Mouse (Mus musculus): ENCODE data around the gene Zfyve1. TPM values are rescaled to one million over a fixed set of nuclear protein-coding genes. Genes with fewer than 3 reads are reported as not detected.

Zfyve1 gene
- total RNA-seq, 1 experiment from 2014 or later, result 22.4 TPM

DNA sequence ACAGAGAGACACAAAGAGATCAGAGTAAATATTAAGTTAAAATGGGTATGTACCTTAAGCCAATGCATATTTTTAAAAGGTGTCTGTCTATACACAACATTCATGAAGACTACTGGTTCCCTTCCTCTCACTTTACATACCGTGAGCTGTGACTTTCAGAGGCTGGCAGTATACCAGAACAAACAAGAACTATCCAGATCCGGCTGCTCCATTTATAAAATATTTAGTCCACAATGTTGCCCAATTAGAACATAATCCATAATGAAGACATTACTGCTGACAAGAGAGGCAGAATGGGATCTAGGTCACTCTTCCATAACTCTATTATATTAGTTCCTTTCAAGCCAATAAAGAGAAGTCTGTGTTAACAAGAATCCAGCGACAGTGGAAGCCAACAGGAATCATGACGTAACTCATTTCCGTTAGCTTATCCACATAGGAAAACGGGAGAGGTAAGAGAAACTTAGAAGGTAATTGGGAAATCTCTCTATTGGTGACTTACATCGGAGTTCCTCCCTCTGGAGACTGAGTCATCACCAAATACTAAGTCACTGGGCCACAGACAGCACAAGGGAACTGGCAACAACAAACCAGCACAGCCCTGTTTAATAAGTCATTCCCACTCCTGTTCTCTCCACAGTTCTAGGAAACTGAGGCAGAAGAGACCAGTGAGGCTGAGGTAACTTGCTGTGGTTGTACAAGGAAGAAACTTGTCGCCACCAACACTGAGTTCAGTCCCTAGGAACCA lies 5.1 kb downstream of the Zfyve1 start:
- no peak for ATAC-seq (replicated peaks in 1 of 2; ENCODE audit: insufficient read depth in 1 of 2, low FRiP score in 2 of 2, low TSS enrichment in 1 of 2, low read depth in 1 of 2, poor library complexity in 2 of 2, severe bottlenecking in 2 of 2)

DNA sequence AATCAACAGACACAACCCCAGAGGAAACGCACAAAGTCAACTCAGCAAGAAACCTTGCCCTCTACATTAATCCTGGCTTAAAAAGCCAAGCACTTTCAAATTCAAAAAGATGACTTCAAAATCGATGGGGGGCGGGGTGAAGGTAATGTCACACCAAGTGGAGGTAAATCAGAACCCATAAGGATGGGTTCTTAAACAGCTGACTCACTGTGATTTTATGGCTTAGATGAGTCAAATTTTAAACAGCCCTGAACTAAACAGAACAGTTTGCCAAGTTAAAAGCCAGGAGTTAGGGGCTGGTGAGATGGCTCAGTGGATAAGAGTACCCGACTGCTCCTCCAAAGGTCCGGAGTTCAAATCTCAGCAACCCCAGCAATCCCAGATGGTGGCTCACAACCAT lies 10.4 kb downstream of the Zfyve1 start:
- no peak for ATAC-seq (replicated peaks in 1 of 2; ENCODE audit: insufficient read depth in 1 of 2, low FRiP score in 2 of 2, low TSS enrichment in 1 of 2, low read depth in 1 of 2, poor library complexity in 2 of 2, severe bottlenecking in 2 of 2)

DNA sequence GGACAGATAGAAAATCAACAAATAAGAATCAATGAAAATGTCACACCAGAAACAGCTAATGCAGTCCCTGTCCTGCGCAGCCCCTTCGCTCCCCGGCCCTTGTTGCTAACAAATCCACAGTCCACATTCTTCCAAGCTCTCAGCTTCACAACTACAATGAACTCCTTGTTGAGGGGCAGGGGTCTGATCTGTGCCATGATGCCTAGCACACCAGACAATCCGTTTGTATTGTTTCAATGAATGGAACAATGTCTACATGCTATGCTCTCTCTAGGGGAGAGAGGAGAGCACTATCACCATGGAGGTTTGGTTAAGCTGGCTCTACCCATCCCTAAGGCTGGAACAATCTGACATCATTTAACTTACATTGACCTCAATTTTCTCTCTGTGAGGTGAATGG lies 14.3 kb downstream of the Zfyve1 start:
- no peak for ATAC-seq (replicated peaks in 1 of 2; ENCODE audit: insufficient read depth in 1 of 2, low FRiP score in 2 of 2, low TSS enrichment in 1 of 2, low read depth in 1 of 2, poor library complexity in 2 of 2, severe bottlenecking in 2 of 2)

DNA sequence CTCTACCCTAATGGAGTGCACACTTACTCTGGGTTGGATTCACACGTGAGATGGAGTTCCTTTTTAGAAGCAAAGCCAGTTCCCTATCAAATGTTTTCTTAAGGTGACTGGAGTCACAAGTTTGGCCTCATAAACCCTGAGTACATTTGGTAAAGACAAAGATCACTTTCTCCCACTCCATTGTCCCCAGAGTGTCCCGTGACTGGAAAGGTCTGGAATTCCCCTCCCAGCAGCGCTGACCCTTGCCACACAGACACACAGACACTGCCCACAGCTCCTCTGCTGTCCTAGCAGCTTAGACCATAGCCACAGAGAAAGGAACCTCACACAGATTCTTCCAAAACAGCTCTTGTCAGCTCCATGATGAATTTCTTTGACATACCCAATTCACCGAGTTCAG lies 14.9 kb downstream of the Zfyve1 start:
- no peak for ATAC-seq (replicated peaks in 1 of 2; ENCODE audit: insufficient read depth in 1 of 2, low FRiP score in 2 of 2, low TSS enrichment in 1 of 2, low read depth in 1 of 2, poor library complexity in 2 of 2, severe bottlenecking in 2 of 2)

DNA sequence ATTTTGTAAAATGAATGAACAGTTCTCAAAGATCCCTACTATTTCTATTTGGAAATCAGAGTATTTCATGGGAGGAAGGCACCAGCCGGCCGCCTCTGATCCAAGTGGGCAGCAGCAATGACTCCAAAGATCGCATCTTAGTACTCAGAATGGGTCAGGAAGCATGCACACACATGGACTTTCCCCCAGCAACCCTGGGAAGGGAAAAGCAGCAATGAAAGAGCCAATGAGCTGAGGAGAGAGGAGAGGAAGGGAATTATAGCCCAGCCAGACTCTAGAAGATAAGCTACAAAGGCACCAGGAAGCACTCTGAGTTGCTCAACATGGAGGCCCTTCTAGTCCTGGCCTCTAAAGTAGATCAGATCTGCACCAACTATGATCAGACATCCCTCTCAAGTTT lies 16.7 kb downstream of the Zfyve1 start:
- no peak for ATAC-seq (replicated peaks in 1 of 2; ENCODE audit: insufficient read depth in 1 of 2, low FRiP score in 2 of 2, low TSS enrichment in 1 of 2, low read depth in 1 of 2, poor library complexity in 2 of 2, severe bottlenecking in 2 of 2)

DNA sequence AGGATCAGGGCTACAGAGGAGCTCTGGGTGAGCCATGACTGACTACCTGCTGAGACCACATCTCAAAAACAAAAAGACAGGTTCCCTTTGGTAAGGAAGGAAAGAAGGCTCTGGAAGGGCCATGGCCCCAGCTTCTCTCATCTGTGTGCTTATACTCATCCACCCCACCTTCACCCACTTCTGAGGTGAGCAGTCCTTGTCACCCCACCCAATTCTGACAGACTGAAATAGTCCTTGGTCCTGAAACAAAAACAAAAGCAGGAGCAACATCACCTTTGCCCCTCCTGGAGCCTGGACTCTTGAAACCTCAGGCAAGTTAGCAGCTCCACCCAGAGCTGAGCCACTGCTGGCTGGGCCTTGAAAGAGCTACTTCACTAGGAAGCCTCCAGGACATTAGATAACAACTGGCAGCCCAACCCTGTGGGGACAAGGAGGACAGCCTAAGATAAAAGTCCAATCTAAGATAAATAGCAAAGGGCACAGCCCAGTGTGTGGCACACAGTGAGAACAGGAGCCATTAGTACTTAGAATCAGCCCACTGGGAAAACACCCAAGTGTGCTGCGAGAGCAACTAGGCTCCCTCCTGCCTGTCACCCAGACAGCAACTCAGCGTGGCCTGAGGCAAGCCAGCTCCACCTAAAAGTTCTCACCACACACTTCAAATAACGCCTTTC lies 18.0 kb downstream of the Zfyve1 start:
- ATAC-seq (replicated peaks in 1 of 2; ENCODE audit: insufficient read depth in 1 of 2, low FRiP score in 2 of 2, low TSS enrichment in 1 of 2, low read depth in 1 of 2, poor library complexity in 2 of 2, severe bottlenecking in 2 of 2), result peak in 1 of 2 experiments; percentile 48; a peak in 1 of 4 replicates

DNA sequence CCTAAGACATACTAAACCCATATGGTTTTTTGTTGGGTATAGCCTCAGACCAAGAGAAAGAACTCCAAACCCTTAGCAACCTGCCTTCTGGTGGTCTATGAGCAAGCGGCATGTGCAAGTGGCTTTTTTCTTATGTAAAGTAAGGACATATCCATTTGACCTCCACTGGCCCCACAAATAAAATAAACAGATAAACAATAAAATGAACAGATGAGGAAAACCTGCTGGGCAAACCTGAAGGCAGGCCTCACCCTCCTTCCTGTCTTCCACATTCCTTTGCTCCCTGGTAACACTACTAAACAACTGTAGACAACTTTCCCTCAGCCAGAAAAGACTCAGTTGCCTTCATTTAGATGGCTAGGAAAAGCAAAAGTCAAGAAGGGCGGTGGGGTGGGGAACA lies 18.7 kb downstream of the Zfyve1 start:
- no peak for ATAC-seq (replicated peaks in 1 of 2; ENCODE audit: insufficient read depth in 1 of 2, low FRiP score in 2 of 2, low TSS enrichment in 1 of 2, low read depth in 1 of 2, poor library complexity in 2 of 2, severe bottlenecking in 2 of 2)

DNA sequence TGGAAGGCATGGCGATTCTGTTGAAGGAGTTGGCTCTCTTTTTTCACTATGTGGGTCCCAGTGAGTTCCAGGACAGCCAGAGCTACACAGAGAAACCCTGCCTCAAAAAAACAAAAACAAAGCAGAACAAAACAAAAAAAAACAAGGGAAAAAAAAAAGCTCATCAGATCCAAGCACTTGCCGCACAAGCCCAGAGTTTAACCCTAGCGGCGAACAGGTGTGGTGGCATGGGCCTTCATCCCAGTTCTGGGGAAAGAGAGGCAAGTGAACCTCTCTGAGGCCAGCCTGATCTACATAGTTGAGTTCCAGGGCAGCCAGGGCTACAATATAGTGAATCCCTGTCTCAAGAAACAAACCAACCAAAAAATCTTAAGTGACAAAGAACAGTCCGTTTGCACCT lies 19.6 kb downstream of the Zfyve1 start:
- ATAC-seq (replicated peaks in 1 of 2; ENCODE audit: insufficient read depth in 1 of 2, low FRiP score in 2 of 2, low TSS enrichment in 1 of 2, low read depth in 1 of 2, poor library complexity in 2 of 2, severe bottlenecking in 2 of 2), result no peak

DNA sequence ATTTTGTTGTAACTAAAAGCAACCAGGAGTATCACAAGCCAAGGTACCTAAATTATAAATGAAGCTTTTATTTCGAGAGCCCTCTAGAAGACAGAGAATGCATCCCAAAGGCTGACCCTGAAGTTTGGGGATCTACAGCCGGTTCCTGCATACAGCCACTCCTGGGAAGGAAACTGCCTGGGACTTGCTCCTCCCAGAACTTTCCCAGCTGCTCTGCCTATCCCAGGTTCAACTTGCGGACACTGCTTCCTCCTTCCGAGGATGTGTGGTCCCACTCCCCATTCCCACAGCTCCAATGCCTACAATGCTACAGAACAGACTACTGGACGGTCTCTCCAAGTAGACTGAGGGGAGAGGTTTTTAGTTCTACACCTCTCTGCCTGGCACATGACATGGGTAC lies 24.3 kb downstream of the Zfyve1 start:
- no peak for ATAC-seq (replicated peaks in 1 of 2; ENCODE audit: insufficient read depth in 1 of 2, low FRiP score in 2 of 2, low TSS enrichment in 1 of 2, low read depth in 1 of 2, poor library complexity in 2 of 2, severe bottlenecking in 2 of 2)

DNA sequence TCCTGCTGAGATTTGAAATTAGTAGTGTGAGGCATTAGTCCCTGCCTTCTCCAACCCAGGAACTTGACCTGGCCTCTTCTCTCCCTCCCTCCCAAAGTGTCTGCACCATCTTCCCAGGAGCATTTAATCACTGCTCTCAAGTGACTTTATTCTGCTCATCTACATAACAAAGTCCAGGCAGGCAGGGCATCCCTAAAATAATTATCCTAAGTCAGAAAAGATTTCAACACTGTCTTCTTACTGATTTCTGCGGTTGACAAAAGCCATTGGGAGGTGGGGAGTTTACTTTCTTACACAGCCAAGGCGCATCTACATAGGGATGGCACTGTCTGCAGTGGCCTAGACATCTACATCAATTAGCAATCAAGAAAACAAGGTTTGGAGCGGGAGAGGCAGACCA lies 27.2 kb downstream of the Zfyve1 start:
- no peak for ATAC-seq (replicated peaks in 1 of 2; ENCODE audit: insufficient read depth in 1 of 2, low FRiP score in 2 of 2, low TSS enrichment in 1 of 2, low read depth in 1 of 2, poor library complexity in 2 of 2, severe bottlenecking in 2 of 2)

DNA sequence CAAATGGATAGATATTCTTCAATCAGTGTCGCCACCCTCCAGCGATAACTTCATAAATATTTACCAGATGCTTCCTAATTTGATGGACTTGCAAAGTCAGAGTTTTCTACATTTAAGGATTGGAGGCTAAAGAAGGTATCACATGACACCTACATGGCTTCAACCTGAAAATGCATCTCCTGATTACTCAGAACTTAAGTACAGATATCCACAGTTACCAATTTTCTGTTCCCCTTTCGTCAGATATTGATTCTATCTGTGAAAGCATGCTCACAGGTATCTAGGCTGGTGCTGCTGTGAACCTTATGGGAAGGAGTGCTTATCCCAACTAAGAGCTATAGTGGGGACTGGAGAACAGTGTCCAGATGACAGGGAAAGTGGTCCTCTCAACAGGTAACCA lies 34.4 kb downstream of the Zfyve1 start:
- no peak for ATAC-seq (replicated peaks in 1 of 2; ENCODE audit: insufficient read depth in 1 of 2, low FRiP score in 2 of 2, low TSS enrichment in 1 of 2, low read depth in 1 of 2, poor library complexity in 2 of 2, severe bottlenecking in 2 of 2)

DNA sequence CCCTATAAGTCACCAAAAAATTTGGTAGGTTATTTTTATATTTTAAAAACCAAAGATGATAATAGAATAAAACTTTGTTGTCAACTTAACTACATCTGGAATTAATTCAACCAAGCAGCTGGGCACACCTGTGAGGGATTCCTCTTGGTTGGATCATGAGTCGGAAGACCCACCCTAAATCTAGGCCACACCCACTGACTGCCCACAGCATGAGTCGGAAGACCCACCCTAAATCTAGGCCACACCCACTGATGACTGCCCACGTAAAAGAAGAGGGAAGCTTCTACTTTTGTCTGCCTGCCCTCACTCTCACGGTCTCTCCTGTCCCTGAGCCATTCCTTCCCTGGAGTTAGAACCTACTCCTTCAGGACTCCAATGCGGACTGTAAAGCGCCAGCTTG lies 36.8 kb downstream of the Zfyve1 start:
- no peak for ATAC-seq (replicated peaks in 1 of 2; ENCODE audit: insufficient read depth in 1 of 2, low FRiP score in 2 of 2, low TSS enrichment in 1 of 2, low read depth in 1 of 2, poor library complexity in 2 of 2, severe bottlenecking in 2 of 2)

DNA sequence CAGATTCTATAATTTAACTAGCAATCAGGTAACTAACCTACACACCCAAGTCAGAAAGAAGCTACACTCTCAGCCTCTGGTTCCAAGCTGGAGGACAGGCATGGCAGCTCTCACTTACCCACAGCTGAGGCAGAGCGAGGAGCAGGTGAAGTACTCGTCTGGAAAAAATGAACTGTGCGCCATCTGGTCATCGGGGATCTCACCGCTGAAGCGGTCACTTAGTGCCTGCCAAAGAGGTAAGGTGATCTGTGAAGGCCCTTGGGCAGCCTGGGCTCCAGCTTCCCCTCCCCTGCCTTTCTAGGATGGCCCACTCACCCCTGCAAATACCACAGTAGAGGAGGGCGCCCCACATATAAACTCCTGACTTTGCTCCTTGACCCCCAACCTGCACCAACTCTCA lies 38.5 kb downstream of the Zfyve1 start:
- ATAC-seq (replicated peaks in 1 of 2; ENCODE audit: insufficient read depth in 1 of 2, low FRiP score in 2 of 2, low TSS enrichment in 1 of 2, low read depth in 1 of 2, poor library complexity in 2 of 2, severe bottlenecking in 2 of 2), result no peak

DNA sequence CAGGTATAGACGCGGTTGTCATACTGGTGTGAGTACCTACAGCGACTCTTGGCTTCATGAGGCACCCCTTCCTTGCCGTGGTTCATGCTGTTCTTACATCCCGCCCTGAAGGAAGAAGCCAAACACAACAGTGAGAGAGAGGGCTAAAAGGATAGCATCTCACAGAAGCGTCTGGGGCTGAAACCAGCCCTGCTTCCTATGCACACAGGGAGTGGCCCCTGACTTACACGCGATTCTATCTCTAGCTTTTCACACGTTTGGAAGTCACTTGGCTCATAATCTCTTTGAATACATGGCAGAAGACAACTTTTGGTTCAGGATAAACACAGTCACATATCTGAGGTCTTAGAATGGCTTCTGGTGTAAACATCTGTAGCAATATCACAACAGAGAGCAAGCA lies 41.4 kb downstream of the Zfyve1 start:
- no peak for ATAC-seq (replicated peaks in 1 of 2; ENCODE audit: insufficient read depth in 1 of 2, low FRiP score in 2 of 2, low TSS enrichment in 1 of 2, low read depth in 1 of 2, poor library complexity in 2 of 2, severe bottlenecking in 2 of 2)

DNA sequence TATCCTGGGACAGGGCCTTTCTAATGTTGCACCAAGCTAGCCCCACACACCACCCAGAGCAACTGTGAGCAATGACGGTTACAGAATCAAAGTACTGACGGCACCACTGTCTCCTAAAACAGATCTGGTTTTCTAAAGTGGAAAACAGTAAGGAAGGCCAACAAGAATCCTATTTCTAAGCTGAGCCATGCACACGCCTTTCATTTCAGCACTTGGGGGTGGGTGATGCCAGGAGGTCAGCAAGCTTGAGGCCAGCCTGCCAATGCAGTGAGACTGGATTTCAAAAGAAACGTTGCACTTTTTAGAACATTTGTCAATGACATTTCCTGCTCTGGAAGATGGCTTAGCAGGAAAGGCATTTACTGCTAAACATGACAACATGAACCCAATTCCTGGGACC lies 43.2 kb downstream of the Zfyve1 start:
- no peak for ATAC-seq (replicated peaks in 1 of 2; ENCODE audit: insufficient read depth in 1 of 2, low FRiP score in 2 of 2, low TSS enrichment in 1 of 2, low read depth in 1 of 2, poor library complexity in 2 of 2, severe bottlenecking in 2 of 2)

DNA sequence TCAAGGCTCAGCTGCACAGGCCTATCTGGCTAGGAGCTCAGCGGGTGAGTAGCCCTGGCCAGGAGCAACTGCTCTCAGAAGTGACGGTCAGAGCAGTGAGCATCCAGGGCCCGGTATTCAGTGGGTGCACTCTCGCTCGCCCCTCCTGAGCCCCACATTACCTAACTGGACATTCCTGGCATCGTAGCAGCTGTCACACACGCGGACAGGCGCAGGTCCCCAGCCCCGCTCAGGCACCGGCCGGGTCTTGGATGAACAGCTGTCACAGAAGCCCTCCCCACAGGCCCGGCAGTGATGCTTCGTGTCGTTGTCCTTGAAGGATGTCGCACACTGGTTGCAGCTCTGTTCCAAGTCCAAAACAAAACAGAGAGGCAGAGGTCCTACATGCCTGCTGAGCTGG lies 45.7 kb downstream of the Zfyve1 start:
- no peak for ATAC-seq (replicated peaks in 1 of 2; ENCODE audit: insufficient read depth in 1 of 2, low FRiP score in 2 of 2, low TSS enrichment in 1 of 2, low read depth in 1 of 2, poor library complexity in 2 of 2, severe bottlenecking in 2 of 2)

DNA sequence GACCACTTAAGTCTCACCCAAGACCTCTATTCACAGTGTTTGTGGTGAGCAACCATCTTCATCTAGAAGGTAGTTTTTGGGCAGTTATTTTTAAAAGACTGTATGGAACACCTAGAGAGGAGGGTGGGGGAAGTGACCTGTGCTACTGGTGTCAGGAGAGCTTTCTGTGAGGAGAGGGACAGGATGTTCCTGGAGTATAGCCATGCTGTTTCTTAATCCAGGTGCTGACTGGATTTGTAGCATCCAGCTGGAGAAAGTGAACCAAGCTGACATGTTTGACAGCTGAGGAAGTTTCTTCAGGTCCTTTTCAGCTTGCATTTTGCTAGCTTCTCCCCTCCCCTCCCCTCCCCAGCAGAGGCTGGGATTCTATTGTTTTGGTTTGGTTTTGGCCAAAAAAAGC lies 52.2 kb downstream of the Zfyve1 start:
- ATAC-seq (replicated peaks in 1 of 2; ENCODE audit: insufficient read depth in 1 of 2, low FRiP score in 2 of 2, low TSS enrichment in 1 of 2, low read depth in 1 of 2, poor library complexity in 2 of 2, severe bottlenecking in 2 of 2), result no peak

DNA sequence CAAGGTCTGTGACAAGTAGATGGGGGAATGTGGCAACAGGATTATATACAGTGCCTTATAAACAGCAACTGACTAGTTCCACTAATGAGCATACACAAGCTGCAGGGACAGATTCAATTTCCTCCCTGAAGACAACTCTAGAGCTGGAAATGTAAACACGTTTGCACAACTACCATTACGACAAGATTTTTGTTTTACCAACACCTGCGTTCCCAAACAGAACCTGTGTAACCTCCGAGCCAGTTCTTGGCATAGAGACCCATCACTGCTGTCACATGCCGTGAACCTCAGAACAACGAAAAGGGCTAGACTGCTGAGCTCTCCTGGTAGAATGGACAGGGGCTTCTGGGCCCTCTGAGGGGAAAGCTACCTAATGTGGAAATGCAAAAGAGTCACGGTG lies 53.0 kb downstream of the Zfyve1 start:
- no peak for ATAC-seq (replicated peaks in 1 of 2; ENCODE audit: insufficient read depth in 1 of 2, low FRiP score in 2 of 2, low TSS enrichment in 1 of 2, low read depth in 1 of 2, poor library complexity in 2 of 2, severe bottlenecking in 2 of 2)

DNA sequence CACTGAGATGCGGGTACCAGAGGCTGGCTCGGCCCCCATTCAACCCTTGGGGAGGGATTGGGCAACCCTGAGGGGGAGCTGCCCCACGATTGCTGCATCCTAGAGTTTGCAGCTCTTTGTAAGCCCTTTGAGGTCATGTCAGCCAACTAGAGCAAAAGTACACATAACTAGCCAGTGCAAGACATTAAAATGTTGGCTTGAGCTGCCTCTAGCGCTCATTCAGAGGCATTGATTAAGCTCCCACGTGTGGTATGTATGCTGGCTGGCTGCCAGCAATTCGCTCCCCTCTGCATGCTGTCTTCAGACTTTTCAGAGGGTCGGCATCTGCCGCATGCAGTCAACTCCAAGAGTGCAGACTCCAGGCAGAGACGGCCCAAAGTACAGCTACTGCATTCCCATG lies 61.0 kb downstream of the Zfyve1 start:
- ATAC-seq (replicated peaks in 1 of 2; ENCODE audit: insufficient read depth in 1 of 2, low FRiP score in 2 of 2, low TSS enrichment in 1 of 2, low read depth in 1 of 2, poor library complexity in 2 of 2, severe bottlenecking in 2 of 2), result no peak
